Mouse (Mus musculus) E14TG2a.4 (cell line): Measurements from ENCODE around the gene Gm45799.

Experiments used
- H3K27me3 ChIP-seq: 2 replicates; pipeline ENCODE4 v1.6.1; 2014; ENCODE audit warnings: low read length, control low read depth; ENCODE audit not compliant: insufficient read depth
- H3K36me3 ChIP-seq: 2 replicates; pipeline ENCODE4 v1.6.1; 2014; ENCODE audit warnings: low read length, control low read depth; ENCODE audit not compliant: insufficient read depth
- H3K4me1 ChIP-seq: replicated peaks from 2 replicates; pipeline ENCODE4 v1.6.1; 2014; ENCODE audit warnings: low read depth, low read length, control low read depth
- H3K4me3 ChIP-seq: replicated peaks from 2 replicates; pipeline ENCODE4 v1.5.1; 2014; ENCODE audit warnings: mild to moderate bottlenecking, low read length
- H3K9me3 ChIP-seq: 2 replicates; pipeline ENCODE4 v1.6.1; 2014; ENCODE audit warnings: low read length, control low read depth
- NANOG ChIP-seq: IDR thresholded peaks from 2 replicates; pipeline ENCODE4 v1.6.1; 2014; ENCODE audit warnings: borderline replicate concordance, low read length, mixed read lengths
- POU5F1 ChIP-seq: IDR thresholded peaks from 2 replicates; pipeline ENCODE4 v1.6.1; 2014; ENCODE audit warnings: low read length, borderline replicate concordance

The Gm45799 gene

DNA sequence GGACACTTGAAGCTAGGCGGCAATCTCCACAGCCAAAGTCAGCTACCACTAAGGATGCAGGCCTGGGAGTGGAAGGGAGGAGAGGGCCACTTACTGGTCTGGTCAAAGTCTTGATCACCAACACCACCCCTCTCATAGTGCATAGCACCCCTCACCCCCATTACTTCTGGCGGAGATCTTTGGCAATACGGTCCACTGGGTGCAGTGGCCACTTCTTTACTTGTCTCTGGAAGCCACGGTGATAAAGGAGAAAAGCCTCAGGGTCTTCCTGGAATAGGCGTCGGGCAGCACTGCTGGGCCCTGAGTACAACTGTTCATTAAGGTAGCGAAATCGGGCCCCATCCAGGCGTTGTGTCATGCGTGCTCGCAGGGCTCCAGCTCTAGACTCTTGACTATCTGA, 93.5 kb downstream of the Gm45799 start:
- TF ChIP-seq NANOG: no peak
- no peak for TF ChIP-seq POU5F1

More for the DNA sequence above, 93.5 kb downstream of the Gm45799 start:
- Histone ChIP-seq H3K9me3 (no peaks in the 10 kb centered on the region), H3K4me3 (no peak overlapping the region), H3K36me3 (peaks cover 64% of the 10 kb centered on the region), H3K27me3 (peaks cover 5% of the 10 kb centered on the region; the same call in 1 of the 2 replicates), H3K4me1 (peaks cover 42% of the 10 kb centered on the region)
